Mouse (Mus musculus): ENCODE measurements around the gene Wdr31. TPM values are rescaled to one million over a fixed set of nuclear protein-coding genes. Genes with fewer than 3 reads are reported as not detected.

Gene Wdr31
- polyA plus RNA-seq, 1 experiment = 10.5 TPM

DNA sequence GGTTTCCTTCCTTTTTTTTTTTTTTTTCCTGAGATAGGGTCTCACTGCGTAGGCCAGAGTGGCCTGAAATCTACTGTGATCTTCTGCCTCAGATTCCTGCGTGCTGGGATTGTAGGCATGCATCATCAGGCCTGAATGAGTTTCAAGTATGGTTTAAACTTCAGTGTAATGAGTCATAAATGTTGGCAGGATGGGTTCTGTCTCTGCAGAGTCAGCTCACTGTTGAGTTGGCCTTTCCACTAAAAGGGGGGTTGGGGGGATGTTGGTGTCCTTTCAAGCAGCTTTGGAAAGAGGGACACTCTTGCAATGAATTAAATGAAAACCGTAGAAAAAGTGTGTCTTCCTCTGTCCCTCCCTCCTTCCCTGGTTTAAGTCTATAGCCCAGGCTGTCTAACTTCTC, 71.7 kb downstream of the Wdr31 start:
- Histone ChIP-seq H3K4me1 (ENCODE audit: control insufficient read depth, insufficient read depth, low read length) (no peaks in the 10 kb centered on the region), H3K36me3 (ENCODE audit: control insufficient read depth, insufficient read depth, low read length) (peaks cover 7% of the 10 kb centered on the region), H3K27ac (ENCODE audit: insufficient read depth, low read depth, low read length) (no peak overlapping the region), H3K27me3 (replicated peaks; ENCODE audit: control insufficient read depth, insufficient read depth, low read length) (no peaks in the 10 kb centered on the region), H3K4me3 (ENCODE audit: insufficient read depth, low read depth, low read length) (no peak overlapping the region)
- TF ChIP-seq CTCF (conservative IDR thresholded peaks at IDR 0.05; ENCODE audit: insufficient read depth, insufficient read length, low read depth, low read length) = no peak
- DNase-seq = no peak
- WGBS = 77% methylated on average over 3 of the region's 3 CpGs

Other genes with a start within 250 kb of the Wdr31 start
- 0.26 and 0.50 TPM in 2 replicates for gene Zfp37, start 239.8 kb downstream of the Wdr31 start, polyA plus RNA-seq (2012; rRNA removed)
- 26.6 and 33.0 TPM in 2 replicates for gene Slc31a2, start 208.3 kb downstream of the Wdr31 start, polyA plus RNA-seq (2012; rRNA removed)
- gene Fkbp15, start 110.3 kb downstream of the Wdr31 start, polyA plus RNA-seq (2012; rRNA removed) = 32.2 and 36.6 TPM in 2 replicates
- 69.1 and 78.3 TPM in 2 replicates for gene Slc31a1, start 110.2 kb downstream of the Wdr31 start, polyA plus RNA-seq (2012; rRNA removed)
- 25.3 and 31.7 TPM in 2 replicates for gene Cdc26, start 62.3 kb downstream of the Wdr31 start, polyA plus RNA-seq (2012; rRNA removed)
- gene Prpf4, start 62.1 kb downstream of the Wdr31 start, polyA plus RNA-seq (2012; rRNA removed) = 10.4 and 10.9 TPM in 2 replicates
- 180 and 248 TPM in 2 replicates for gene Rnf183, start 35.6 kb downstream of the Wdr31 start, polyA plus RNA-seq (2012; rRNA removed)
- gene Bspry, start 9.2 kb upstream of the Wdr31 start, polyA plus RNA-seq (2012; rRNA removed) = 51.1 and 52.4 TPM in 2 replicates
- 23.7 and 24.0 TPM in 2 replicates for gene Hdhd3, start 32.6 kb upstream of the Wdr31 start, polyA plus RNA-seq (2012; rRNA removed)
- gene Alad, start 49.0 kb upstream of the Wdr31 start, polyA plus RNA-seq (2012; rRNA removed) = 194 and 206 TPM in 2 replicates
- 15.6 and 19.7 TPM in 2 replicates for gene Pole3, start 54.2 kb upstream of the Wdr31 start, polyA plus RNA-seq (2012; rRNA removed)
- 0.17 and 0.20 TPM in 2 replicates for gene 4933430I17Rik, start 54.5 kb upstream of the Wdr31 start, polyA plus RNA-seq (2012; rRNA removed)
- 43.1 and 43.5 TPM in 2 replicates for gene Rgs3, start 89.0 kb upstream of the Wdr31 start, polyA plus RNA-seq (2012; rRNA removed)